Mouse (Mus musculus) CH12.LX (cell line): Measurements from ENCODE around the gene Apol9a. TPM values are rescaled to one million over a fixed set of nuclear protein-coding genes. Genes with fewer than 3 reads are reported as not detected.

Source experiments
- DNase-seq: peaks from one replicate; pipeline ENCODE4 v3.0.0-alpha.2; 2013; ENCODE audit errors: extremely low read depth
- H3K27ac ChIP-seq: 2 replicates; pipeline ENCODE4 v1.5.1; 2012; ENCODE audit warnings: low read depth, mild to moderate bottlenecking, control low read depth, moderate library complexity; ENCODE audit not compliant: insufficient read depth
- H3K27me3 ChIP-seq: replicated peaks from 2 replicates; pipeline ENCODE3; 2012; ENCODE audit warnings: inconsistent platforms
- H3K36me3 ChIP-seq, 2 experiments: replicated peaks in 1 of 2; 2 replicates each; pipeline versions ENCODE3 to v1.6.1; 2012; ENCODE audit warnings: inconsistent platforms in 1 of 2, low read length in 1 of 2, mild to moderate bottlenecking in 1 of 2, mixed read lengths in 1 of 2, moderate library complexity in 1 of 2; ENCODE audit not compliant: control insufficient read depth in 1 of 2, insufficient read depth in 1 of 2
- H3K4me1 ChIP-seq, 2 experiments: 2 replicates each; pipeline ENCODE4 v1.6.1; 2012; ENCODE audit warnings: inconsistent platforms in 1 of 2, moderate library complexity in 1 of 2; ENCODE audit not compliant: insufficient read depth in 2 of 2, control insufficient read depth in 1 of 2
- H3K4me2 ChIP-seq: 2 replicates; pipeline ENCODE4 v1.6.1; 2012; ENCODE audit warnings: low read depth, mild to moderate bottlenecking, control low read depth; ENCODE audit not compliant: poor library complexity, insufficient read depth, severe bottlenecking
- H3K4me3 ChIP-seq, 3 experiments: fragments of 150-350 bp in 1 of 3; sonication (generic) in 1 of 3; replicated peaks in 1 of 3; 2 replicates each; pipeline versions ENCODE3 to v1.5.1; 2011 to 2012; ENCODE audit warnings: low read depth in 2 of 3, low read length in 2 of 3, mild to moderate bottlenecking in 2 of 3, moderate library complexity in 2 of 3, control low read depth in 1 of 3, improper control_type of control experiment in 1 of 3, inconsistent platforms in 1 of 3, mixed read lengths in 1 of 3; ENCODE audit not compliant: poor library complexity in 1 of 3
- H3K79me2 ChIP-seq: replicated peaks from 2 replicates; pipeline ENCODE4 v1.6.1; 2012; ENCODE audit warnings: mild to moderate bottlenecking, moderate library complexity; ENCODE audit not compliant: control insufficient read depth, poor library complexity, insufficient read depth, severe bottlenecking; ENCODE audit errors: extremely low read depth
- H3K9ac ChIP-seq: 2 replicates; pipeline ENCODE4 v1.6.1; 2012; ENCODE audit warnings: low read depth, mild to moderate bottlenecking, control low read depth, moderate library complexity; ENCODE audit not compliant: insufficient read depth
- H3K9me3 ChIP-seq: replicated peaks from 2 replicates; pipeline ENCODE3; 2012; ENCODE audit warnings: low read length, inconsistent platforms, mixed read lengths
- BHLHE40 ChIP-seq: IDR thresholded peaks from 2 replicates; pipeline ENCODE4 v1.6.1; 2011; ENCODE audit warnings: mild to moderate bottlenecking, low read depth, low read length, improper control_type of control experiment
- CHD1 ChIP-seq: IDR thresholded peaks from 2 replicates; pipeline ENCODE4 v1.6.1; 2012; ENCODE audit warnings: low read depth, low read length, improper control_type of control experiment, inconsistent platforms
- ELF1 ChIP-seq: IDR thresholded peaks from 2 replicates; pipeline ENCODE4 v1.6.1; 2014; ENCODE audit warnings: low read depth, mild to moderate bottlenecking, inconsistent platforms, low read length, improper control_type of control experiment
- EP300 ChIP-seq: IDR thresholded peaks from 2 replicates; pipeline ENCODE4 v1.6.1; 2011; ENCODE audit warnings: low read length, improper control_type of control experiment
- ETS1 ChIP-seq: conservative IDR thresholded peaks from 2 replicates; pipeline ENCODE4 v1.6.1; 2012; ENCODE audit warnings: low read depth, mild to moderate bottlenecking, inconsistent platforms, low read length, improper control_type of control experiment, moderate library complexity
- GABPA ChIP-seq: IDR thresholded peaks from 2 replicates; pipeline ENCODE4 v1.6.1; 2012; ENCODE audit warnings: low read depth, low read length, improper control_type of control experiment, inconsistent platforms; ENCODE audit not compliant: insufficient replicate concordance
- HCFC1 ChIP-seq: IDR thresholded peaks from 2 replicates; pipeline ENCODE4 v1.6.1; 2012; ENCODE audit warnings: low read depth, mild to moderate bottlenecking, inconsistent platforms, low read length, improper control_type of control experiment
- IRF4 ChIP-seq: IDR thresholded peaks from 2 replicates; pipeline ENCODE4 v1.6.1; 2014; ENCODE audit warnings: low read depth, mild to moderate bottlenecking, inconsistent platforms, low read length, improper control_type of control experiment
- JUN ChIP-seq: IDR thresholded peaks from 2 replicates; pipeline ENCODE4 v1.6.1; 2011; ENCODE audit warnings: low read depth, mild to moderate bottlenecking, low read length, improper control_type of control experiment, moderate library complexity; ENCODE audit not compliant: insufficient read depth
- JUND ChIP-seq: conservative IDR thresholded peaks from 2 replicates; pipeline ENCODE4 v1.6.1; 2011; ENCODE audit warnings: low read depth, low read length, improper control_type of control experiment
- KAT2A ChIP-seq: IDR thresholded peaks from 2 replicates; pipeline ENCODE4 v1.6.1; 2012; ENCODE audit warnings: low read length, improper control_type of control experiment, inconsistent platforms; ENCODE audit not compliant: insufficient replicate concordance
- MAFK ChIP-seq: IDR thresholded peaks from 2 replicates; pipeline ENCODE4 v1.6.1; 2011; ENCODE audit warnings: low read length, improper control_type of control experiment; ENCODE audit not compliant: insufficient replicate concordance
- MAX ChIP-seq: IDR thresholded peaks from 2 replicates; pipeline ENCODE4 v1.6.1; 2011; ENCODE audit warnings: low read length, improper control_type of control experiment
- MAZ ChIP-seq: IDR thresholded peaks from 2 replicates; pipeline ENCODE4 v1.6.1; 2012; ENCODE audit warnings: low read depth, mild to moderate bottlenecking, inconsistent platforms, low read length, improper control_type of control experiment, moderate library complexity
- MXI1 ChIP-seq: IDR thresholded peaks from 2 replicates; pipeline ENCODE4 v1.6.1; 2011; ENCODE audit warnings: mild to moderate bottlenecking, low read depth, low read length, improper control_type of control experiment
- MYC ChIP-seq: IDR thresholded peaks from 2 replicates; pipeline ENCODE4 v1.6.1; 2011; ENCODE audit warnings: low read depth, mild to moderate bottlenecking, improper control_type of control experiment, low read length
- POLR2AphosphoS2 ChIP-seq: IDR thresholded peaks from 2 replicates; pipeline ENCODE4 v1.6.1; 2011; ENCODE audit warnings: low read depth, low read length, improper control_type of control experiment
- SIN3A ChIP-seq: IDR thresholded peaks from 2 replicates; pipeline ENCODE4 v1.6.1; 2012; ENCODE audit warnings: low read length, improper control_type of control experiment, inconsistent platforms
- SMC3 ChIP-seq: IDR thresholded peaks from 2 replicates; pipeline ENCODE4 v1.6.1; 2011; ENCODE audit warnings: low read depth, low read length, improper control_type of control experiment
- TCF12 ChIP-seq: IDR thresholded peaks from 2 replicates; pipeline ENCODE4 v1.6.1; 2014; ENCODE audit warnings: low read depth, mild to moderate bottlenecking, inconsistent platforms, low read length, improper control_type of control experiment
- USF2 ChIP-seq: conservative IDR thresholded peaks from 2 replicates; pipeline ENCODE4 v1.6.1; 2011; ENCODE audit warnings: low read depth, low read length, improper control_type of control experiment
- ZC3H11A ChIP-seq: IDR thresholded peaks from 2 replicates; pipeline ENCODE4 v1.6.1; 2012; ENCODE audit warnings: low read depth, mild to moderate bottlenecking, inconsistent platforms, low read length, improper control_type of control experiment
- ZKSCAN1 ChIP-seq: IDR thresholded peaks from 2 replicates; pipeline ENCODE4 v1.6.1; 2012; ENCODE audit warnings: low read depth, inconsistent platforms, low read length, improper control_type of control experiment, borderline replicate concordance
- ZMIZ1 ChIP-seq: IDR thresholded peaks from 2 replicates; pipeline ENCODE4 v1.6.1; 2012; ENCODE audit warnings: low read depth, mild to moderate bottlenecking, inconsistent platforms, low read length, improper control_type of control experiment
- ZNF384 ChIP-seq: IDR thresholded peaks from 2 replicates; pipeline ENCODE4 v1.6.1; 2012; ENCODE audit warnings: low read depth, low read length, improper control_type of control experiment, inconsistent platforms
- dilution Hi-C: fragments of 300-500 bp; cut with MboI; formaldehyde crosslinking; loops from 2 replicates; pipeline ENCODE4 v1.14.3; 2020; ENCODE audit warnings: low sequenced_read_pairs; ENCODE audit not compliant: extremely low pct_unique_long_range_greater_than_20kb, extremely low pct_ligation_motif_present
- in situ Hi-C: fragments of 300-500 bp; cut with MboI; formaldehyde crosslinking; loops from 3 replicates; pipeline ENCODE4 v1.14.3; 2019; ENCODE audit warnings: low sequenced_read_pairs, low pct_ligation_motif_present, low pct_unique_long_range_greater_than_20kb, mixed read lengths
- polyA plus RNA-seq: library from polyadenylated mRNA; unstranded; fragments of >175 nt; gene quantifications from 2 replicates; pipeline ENCODE4 v1.2.1, GENCODE M21; 2012; ENCODE audit warnings: low read depth; ENCODE audit not compliant: insufficient read length
- total RNA-seq, 2 experiments: library from RNA; depleted of rRNA; stranded (reverse); fragments of 300-350 nt in 1 of 2; fragments of >200 nt in 1 of 2; gene quantifications; 2 replicates each; pipeline ENCODE4 v1.2.3; 2012 to 2014

The Apol9a gene
- total and polyA plus RNA-seq, 3 experiments: not detected

GRCm38 (mm10) chr15:77370588-77370987 is 40.3 kb downstream of the Apol9a start:
- no peaks in the 10 kb centered on the region for H3K36me3 ChIP-seq
- no peaks in the 10 kb centered on the region for H3K79me2 ChIP-seq
- in situ Hi-C loops (loop anchor here (25.0 kb wide), 1 partner anchor 383 kb away; no protein-coding TSS in a partner anchor), dilution Hi-C loops (no loop called here)
- H3K9me3 ChIP-seq: no peaks in the 10 kb centered on the region
- no peaks in the 10 kb centered on the region; a peak in 1 of 4 replicates for H3K4me1 ChIP-seq
- peaks cover 71% of the 10 kb centered on the region for H3K27me3 ChIP-seq
- H3K4me3 ChIP-seq: no peak overlapping the region
- H3K4me2 ChIP-seq: no peak overlapping the region
- TF ChIP-seq POLR2AphosphoS2 (no peak), MAFK (no peak), SIN3A (no peak), ZNF384 (no peak), HCFC1 (no peak), MYC (no peak), MXI1 (no peak), ELF1 (no peak), USF2 (no peak), KAT2A (no peak), ZC3H11A (no peak), MAZ (no peak), ZMIZ1 (no peak), GABPA (no peak), BHLHE40 (no peak), IRF4 (no peak), JUN (no peak), TCF12 (no peak), ZKSCAN1 (no peak)
- DNase-seq: no peak
- H3K9ac ChIP-seq: no peak overlapping the region
- H3K27ac ChIP-seq: no peak overlapping the region

- H3K9me3 ChIP-seq: no peaks in the 10 kb centered on the region
- no peak overlapping the region for H3K4me3 ChIP-seq
- no peaks in the 10 kb centered on the region for H3K36me3 ChIP-seq
- no peak for DNase-seq
- H3K27ac ChIP-seq: no peak overlapping the region
- dilution Hi-C loops: no loop called here
- H3K9ac ChIP-seq: no peak overlapping the region
- H3K4me2 ChIP-seq: no peak overlapping the region
- no peaks in the 10 kb centered on the region for H3K79me2 ChIP-seq
- peaks cover 69% of the 10 kb centered on the region for H3K27me3 ChIP-seq
- no peaks in the 10 kb centered on the region; a peak in 1 of 4 replicates for H3K4me1 ChIP-seq
- in situ Hi-C loops: loop anchor here (25.0 kb wide), 1 partner anchor 383 kb away; no protein-coding TSS in a partner anchor
- TF ChIP-seq SMC3 (no peak), EP300 (no peak), MAX (no peak), CHD1 (no peak), USF2 (no peak), JUND (no peak), POLR2AphosphoS2 (no peak), ETS1 (no peak), MAZ (no peak)
Measured at GRCm38 (mm10) chr15:77369981-77370380, 41.0 kb downstream of the Apol9a start.
